Mouse (Mus musculus) liver, embryonic 13.5 days (tissue): Measurements from ENCODE around the gene Grin2b. TPM values are rescaled to one million over a fixed set of nuclear protein-coding genes. Genes with fewer than 3 reads are reported as not detected.

ENCODE experiments used
- ATAC-seq: fragments of 200-750 bp; cut with Nextera tagmentation; 2 replicates; pipeline ENCODE4 v1.8.0; 2017; ENCODE audit warnings: low read depth, mild to moderate bottlenecking, moderate number of reproducible peaks, moderate library complexity
- DNase-seq: peaks from one replicate; pipeline ENCODE4 v3.0.0; 2022
- H3K27ac ChIP-seq: fragments of 300-500 bp; sonication (generic); 2 replicates; pipeline ENCODE4 v1.5.1; 2015; ENCODE audit warnings: moderate library complexity, mild to moderate bottlenecking, inconsistent platforms
- H3K27me3 ChIP-seq: fragments of 300-500 bp; sonication (generic); 2 replicates; pipeline ENCODE4 v1.6.1; 2015; ENCODE audit warnings: mild to moderate bottlenecking, inconsistent platforms
- H3K36me3 ChIP-seq: fragments of 300-500 bp; sonication (generic); 2 replicates; pipeline ENCODE4 v1.6.1; 2015; ENCODE audit warnings: mild to moderate bottlenecking, inconsistent platforms
- H3K4me1 ChIP-seq: fragments of 300-500 bp; sonication (generic); replicated peaks from 2 replicates; pipeline ENCODE4 v1.6.1; 2015; ENCODE audit warnings: inconsistent platforms
- H3K4me2 ChIP-seq: fragments of 300-500 bp; sonication (generic); 2 replicates; pipeline ENCODE4 v1.6.1; 2015; ENCODE audit warnings: inconsistent platforms, mild to moderate bottlenecking, moderate library complexity
- H3K4me3 ChIP-seq: fragments of 300-500 bp; sonication (generic); replicated peaks from 2 replicates; pipeline ENCODE4 v1.5.1; 2015; ENCODE audit warnings: mild to moderate bottlenecking, inconsistent platforms
- H3K9ac ChIP-seq: fragments of 300-500 bp; sonication (generic); 2 replicates; pipeline ENCODE4 v1.6.1; 2015; ENCODE audit warnings: mild to moderate bottlenecking, inconsistent platforms
- H3K9me3 ChIP-seq: fragments of 300-500 bp; sonication (generic); replicated peaks from 2 replicates; pipeline ENCODE4 v1.6.1; 2016; ENCODE audit warnings: inconsistent platforms
- WGBS: fragments of 180-500 bp; shearing (Covaris S2); methylation state at CpG from one replicate; pipeline ENCODE4 v1.1.7; 2015; ENCODE audit not compliant: insufficient replicate concordance; 5-methylcytosine and 5-hydroxymethylcytosine counted together
- polyA plus RNA-seq: library from polyadenylated mRNA; unstranded; fragments of >200 nt; fragmentation: Nextera tagmentation; extraction: Ambion mirVana; gene quantifications from 2 replicates; pipeline ENCODE4 v1.2.1, GENCODE M21; 2015

The Grin2b gene
- polyA plus RNA-seq, 1 experiment from 2014 or later: 0.21 TPM

DNA sequence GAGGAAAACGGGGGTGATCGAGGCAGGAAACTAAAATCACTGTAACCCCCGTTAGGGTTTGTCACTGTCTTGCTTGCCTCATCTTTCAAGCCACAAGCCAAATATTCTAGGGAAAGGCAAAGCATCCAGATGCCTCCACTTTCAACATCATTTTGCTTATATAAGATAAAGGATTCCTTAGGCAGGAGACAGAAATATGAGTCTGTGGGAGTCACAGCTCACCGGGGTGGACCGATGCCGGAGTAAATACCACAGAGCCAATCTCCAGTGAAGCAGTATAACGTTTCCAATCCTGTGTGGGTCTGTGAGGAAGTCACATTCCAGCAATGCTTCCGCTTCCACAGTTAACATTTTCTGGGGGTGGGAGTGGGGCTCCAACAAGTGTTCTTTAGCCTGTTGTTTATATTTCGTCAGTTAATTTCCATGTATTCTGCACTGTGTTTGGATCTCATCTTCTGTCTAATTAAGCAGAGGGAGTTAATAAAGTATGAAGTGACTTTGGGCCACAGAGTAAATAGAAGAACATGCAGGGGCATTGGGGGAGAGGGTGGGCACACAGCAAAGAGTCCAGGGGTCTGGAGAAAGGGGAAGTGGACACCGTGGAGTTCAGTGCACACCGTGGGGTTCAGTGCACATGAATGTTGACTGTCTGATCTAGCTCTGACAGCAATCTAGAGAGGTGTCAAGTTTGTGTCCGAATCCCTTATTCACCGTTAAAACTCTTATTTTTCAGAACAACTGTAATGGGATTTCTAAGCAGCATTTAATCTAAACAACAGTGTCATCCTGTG, 374.9 kb downstream of the Grin2b start:
- no peaks in the 10 kb centered on the region for H3K36me3 ChIP-seq
- H3K27ac ChIP-seq: no peak overlapping the region
- no peaks in the 10 kb centered on the region; the same call in 1 of the 2 replicates for H3K9me3 ChIP-seq
- no peak overlapping the region for H3K4me2 ChIP-seq
- H3K4me1 ChIP-seq: no peaks in the 10 kb centered on the region
- no peak overlapping the region for H3K9ac ChIP-seq
- no peak overlapping the region for H3K4me3 ChIP-seq
- no peaks in the 10 kb centered on the region for H3K27me3 ChIP-seq
- DNase-seq: no peak
- no peak for ATAC-seq
- WGBS: 54% methylated on average over 13 of the region's 13 CpGs

DNA sequence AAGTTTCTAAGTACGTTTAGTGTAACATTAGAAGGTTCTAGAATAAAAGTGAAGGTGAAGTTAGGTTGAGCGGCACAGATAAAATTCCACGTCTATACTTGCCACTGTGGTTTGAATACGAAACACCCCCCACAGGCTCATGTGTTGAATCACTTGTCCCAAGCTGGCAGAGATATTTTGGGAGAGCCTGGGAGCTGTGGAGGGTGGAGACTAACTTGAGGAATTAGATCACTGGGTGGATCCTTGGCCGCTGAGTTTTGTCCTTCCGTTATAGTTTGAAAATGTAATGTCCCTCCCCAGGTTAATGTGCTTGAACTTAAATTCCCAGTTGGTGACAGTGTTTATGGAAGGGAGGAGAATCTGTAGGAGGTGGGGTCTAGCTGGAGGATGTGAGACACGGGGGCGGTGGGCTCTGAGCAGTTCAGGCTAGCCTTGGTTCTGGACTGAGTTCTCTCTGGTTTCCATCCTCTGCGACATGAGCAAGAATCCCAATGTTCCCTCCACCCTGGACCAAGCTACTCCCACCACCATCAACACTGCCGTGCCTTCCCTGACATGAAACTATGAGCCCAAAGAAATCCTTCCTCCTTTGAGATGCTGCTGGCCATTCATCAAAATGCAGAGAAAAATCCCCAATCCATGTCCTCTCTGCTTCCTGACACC, 375.8 kb downstream of the Grin2b start:
- WGBS: 64% methylated on average over 10 of the region's 10 CpGs
- DNase-seq: no peak

GRCm38 (mm10) chr6:135796911-135797310, 376.4 kb downstream of the Grin2b start:
- Histone ChIP-seq H3K27me3 (no peaks in the 10 kb centered on the region), H3K9me3 (no peaks in the 10 kb centered on the region; the same call in 1 of the 2 replicates), H3K4me1 (no peaks in the 10 kb centered on the region), H3K27ac (no peak overlapping the region), H3K4me3 (no peak overlapping the region), H3K4me2 (no peak overlapping the region), H3K36me3 (no peaks in the 10 kb centered on the region), H3K9ac (no peak overlapping the region)
- DNase-seq: no peak
- WGBS: 77% methylated on average over 4 of the region's 4 CpGs
- no peak for ATAC-seq

More for the DNA sequence above, 375.8 kb downstream of the Grin2b start:
- Histone ChIP-seq H3K9me3 (no peaks in the 10 kb centered on the region; the same call in 1 of the 2 replicates), H3K4me1 (no peaks in the 10 kb centered on the region), H3K4me3 (no peak overlapping the region), H3K9ac (no peak overlapping the region), H3K36me3 (no peaks in the 10 kb centered on the region), H3K27ac (no peak overlapping the region), H3K27me3 (no peaks in the 10 kb centered on the region), H3K4me2 (no peak overlapping the region)
- no peak for ATAC-seq

DNA sequence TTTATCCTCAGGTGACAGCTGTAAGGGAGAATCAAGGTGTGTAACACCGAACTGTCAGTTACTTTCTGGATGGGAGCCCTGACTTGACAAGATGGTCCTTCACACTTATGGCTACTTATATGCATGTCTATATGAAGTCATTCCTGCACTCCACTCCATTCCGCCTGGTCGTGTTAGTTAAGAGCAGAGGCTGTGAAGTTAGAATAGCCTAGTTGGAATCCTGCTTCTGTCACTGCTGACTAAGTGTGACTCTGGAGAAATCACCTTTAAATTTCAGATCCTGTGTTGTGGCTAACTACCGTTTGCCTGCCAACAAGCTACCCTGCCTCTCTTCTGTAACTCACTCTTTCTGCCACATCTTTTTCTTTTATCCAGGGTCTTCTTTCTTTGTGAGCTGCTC, 381.9 kb downstream of the Grin2b start:
- Histone ChIP-seq H3K36me3 (no peaks in the 10 kb centered on the region), H3K27me3 (no peaks in the 10 kb centered on the region), H3K9ac (no peak overlapping the region), H3K4me1 (no peaks in the 10 kb centered on the region), H3K9me3 (no peaks in the 10 kb centered on the region), H3K4me2 (no peak overlapping the region), H3K4me3 (no peak overlapping the region), H3K27ac (no peak overlapping the region)
- WGBS: 63% methylated on average over 4 of the region's 4 CpGs
- no peak for ATAC-seq
- DNase-seq: no peak

DNA sequence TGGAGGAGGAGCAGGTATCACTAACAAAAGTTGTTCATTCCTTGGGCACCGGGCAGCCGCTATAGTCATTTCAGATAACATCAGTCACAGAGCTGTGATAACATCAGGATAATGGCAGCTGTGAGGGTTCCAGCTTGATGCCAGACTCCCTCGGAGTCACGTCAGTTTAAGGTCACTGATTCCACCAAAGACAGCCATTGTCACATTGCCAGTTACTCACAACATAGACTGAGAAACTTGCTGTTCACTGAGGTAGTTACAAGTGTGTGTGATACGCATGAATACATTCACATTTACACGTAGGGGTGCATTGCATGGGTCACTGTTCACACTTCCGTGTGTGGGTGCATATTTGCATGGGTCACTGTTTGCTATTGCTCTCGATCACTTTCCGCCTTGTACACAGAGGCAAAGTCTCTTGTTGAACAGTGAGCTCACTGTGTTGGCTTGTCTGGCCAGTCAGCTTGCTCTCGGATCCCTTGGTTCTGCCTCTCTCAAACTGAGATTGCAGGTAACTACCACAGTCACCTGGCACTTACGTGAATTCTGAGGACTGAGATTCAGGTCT, 383.6 kb downstream of the Grin2b start:
- H3K4me1 ChIP-seq: no peaks in the 10 kb centered on the region
- no peak overlapping the region for H3K4me3 ChIP-seq
- 68% methylated on average over 11 of the region's 11 CpGs for WGBS
- no peak for ATAC-seq
- H3K36me3 ChIP-seq: no peaks in the 10 kb centered on the region
- no peak overlapping the region for H3K9ac ChIP-seq
- DNase-seq: no peak
- H3K4me2 ChIP-seq: no peak overlapping the region
- H3K27ac ChIP-seq: no peak overlapping the region
- no peaks in the 10 kb centered on the region for H3K9me3 ChIP-seq
- no peaks in the 10 kb centered on the region for H3K27me3 ChIP-seq

- no peaks in the 10 kb centered on the region for H3K36me3 ChIP-seq
- H3K4me1 ChIP-seq: no peaks in the 10 kb centered on the region
- H3K27ac ChIP-seq: no peak overlapping the region
- no peak overlapping the region for H3K9ac ChIP-seq
- ATAC-seq (no peak), DNase-seq (no peak)
- 64% methylated on average over 2 of the region's 2 CpGs for WGBS
- H3K4me3 ChIP-seq: no peak overlapping the region
- H3K4me2 ChIP-seq: no peak overlapping the region
- H3K9me3 ChIP-seq: no peaks in the 10 kb centered on the region
- H3K27me3 ChIP-seq: no peaks in the 10 kb centered on the region
Measured at GRCm38 (mm10) chr6:135774670-135775069, 398.6 kb downstream of the Grin2b start.

- WGBS: 65% methylated on average over 8 of the region's 8 CpGs
- Histone ChIP-seq H3K4me3 (no peak overlapping the region), H3K4me1 (no peaks in the 10 kb centered on the region), H3K4me2 (no peak overlapping the region), H3K9ac (no peak overlapping the region), H3K27me3 (no peaks in the 10 kb centered on the region), H3K27ac (no peak overlapping the region), H3K36me3 (no peaks in the 10 kb centered on the region), H3K9me3 (no peaks in the 10 kb centered on the region)
- no peak for DNase-seq
- no peak for ATAC-seq
Measured at GRCm38 (mm10) chr6:135767572-135767971, 405.7 kb downstream of the Grin2b start.

DNA sequence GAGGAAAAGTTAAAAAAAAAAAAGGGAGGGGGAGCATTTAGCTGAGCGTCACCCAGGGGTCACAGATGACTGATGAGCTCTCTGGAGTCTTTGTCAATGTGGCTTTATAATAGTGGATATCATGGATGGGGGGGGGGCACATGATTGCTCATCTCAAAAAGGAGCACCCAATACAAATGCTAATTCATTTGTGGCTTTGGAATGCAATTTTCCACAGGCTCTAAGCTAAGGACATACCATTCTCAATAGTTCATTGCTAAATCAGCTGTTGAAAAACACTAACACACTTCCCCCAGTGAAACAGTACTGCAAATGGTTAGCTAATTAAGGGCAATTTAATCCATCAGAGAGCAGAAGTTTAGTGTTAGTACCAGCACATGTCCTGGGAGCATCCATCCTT, 414.6 kb downstream of the Grin2b start:
- ATAC-seq (no peak), DNase-seq (no peak)
- WGBS: 69% methylated on average over 1 of the region's 1 CpGs
- no peaks in the 10 kb centered on the region for H3K36me3 ChIP-seq
- H3K9ac ChIP-seq: no peak overlapping the region
- H3K4me3 ChIP-seq: no peak overlapping the region
- H3K4me2 ChIP-seq: no peak overlapping the region
- no peaks in the 10 kb centered on the region for H3K4me1 ChIP-seq
- H3K9me3 ChIP-seq: no peaks in the 10 kb centered on the region
- no peaks in the 10 kb centered on the region for H3K27me3 ChIP-seq
- no peak overlapping the region for H3K27ac ChIP-seq

DNA sequence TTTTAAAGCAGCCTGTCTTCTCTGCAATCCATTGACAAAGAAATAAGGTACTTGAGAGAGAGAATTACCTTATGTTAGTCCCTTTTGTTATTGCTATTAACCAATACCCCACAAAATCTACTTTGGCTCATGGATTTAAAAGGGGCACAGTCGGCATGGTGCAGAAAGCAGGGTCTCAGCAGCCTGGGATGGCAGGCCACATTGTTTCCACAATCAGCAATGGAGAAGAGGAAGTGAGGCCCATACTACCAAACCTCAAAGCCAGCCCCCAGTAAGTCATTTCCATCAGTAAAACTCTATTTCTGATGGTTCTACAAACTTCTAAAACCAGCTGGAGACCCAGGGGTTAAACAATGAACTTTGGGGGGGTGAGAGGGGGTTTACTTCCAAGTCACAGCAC, 417.2 kb downstream of the Grin2b start:
- Histone ChIP-seq H3K9me3 (no peaks in the 10 kb centered on the region), H3K27me3 (no peaks in the 10 kb centered on the region), H3K27ac (no peak overlapping the region), H3K4me3 (no peak overlapping the region), H3K36me3 (no peaks in the 10 kb centered on the region), H3K4me2 (no peak overlapping the region), H3K4me1 (no peaks in the 10 kb centered on the region), H3K9ac (no peak overlapping the region)
- 39% methylated on average over 1 of the region's 1 CpGs for WGBS
- DNase-seq (no peak), ATAC-seq (no peak)

- Histone ChIP-seq H3K36me3 (no peaks in the 10 kb centered on the region), H3K9me3 (no peaks in the 10 kb centered on the region), H3K4me2 (no peak overlapping the region), H3K4me3 (no peak overlapping the region), H3K27ac (no peak overlapping the region), H3K4me1 (no peaks in the 10 kb centered on the region), H3K9ac (no peak overlapping the region), H3K27me3 (no peaks in the 10 kb centered on the region)
- WGBS: 49% methylated on average over 6 of the region's 7 CpGs
- ATAC-seq: no peak
- DNase-seq: no peak
Measured at GRCm38 (mm10) chr6:135748412-135749076, 424.8 kb downstream of the Grin2b start.

DNA sequence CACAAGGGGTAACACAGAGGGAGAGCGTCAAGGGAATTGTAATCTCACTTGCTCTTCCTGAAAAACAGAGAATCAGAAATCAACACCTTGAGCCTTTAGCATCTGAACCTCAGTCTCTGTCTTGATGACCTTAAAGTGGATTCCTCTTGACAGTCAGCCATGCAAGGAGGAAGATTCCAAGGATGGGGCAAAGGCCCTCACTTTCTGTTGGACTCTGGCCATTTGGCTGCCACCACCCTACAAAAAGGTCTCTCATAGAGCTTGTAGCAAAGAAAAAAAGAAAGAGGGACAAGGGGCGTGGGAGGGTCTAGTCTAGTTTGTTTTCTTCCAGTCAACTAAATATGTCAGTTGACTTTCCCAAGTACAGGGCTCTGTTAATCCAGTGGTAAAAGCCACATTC, 427.7 kb downstream of the Grin2b start:
- no peak for DNase-seq
- Histone ChIP-seq H3K4me1 (no peaks in the 10 kb centered on the region), H3K27ac (no peak overlapping the region), H3K4me3 (no peak overlapping the region), H3K36me3 (no peaks in the 10 kb centered on the region), H3K27me3 (no peaks in the 10 kb centered on the region), H3K9ac (no peak overlapping the region), H3K4me2 (no peak overlapping the region), H3K9me3 (no peaks in the 10 kb centered on the region)
- 48% methylated on average over 2 of the region's 2 CpGs for WGBS
- no peak for ATAC-seq
